Mouse (Mus musculus): ENCODE data around the gene Utp3.

DNA sequence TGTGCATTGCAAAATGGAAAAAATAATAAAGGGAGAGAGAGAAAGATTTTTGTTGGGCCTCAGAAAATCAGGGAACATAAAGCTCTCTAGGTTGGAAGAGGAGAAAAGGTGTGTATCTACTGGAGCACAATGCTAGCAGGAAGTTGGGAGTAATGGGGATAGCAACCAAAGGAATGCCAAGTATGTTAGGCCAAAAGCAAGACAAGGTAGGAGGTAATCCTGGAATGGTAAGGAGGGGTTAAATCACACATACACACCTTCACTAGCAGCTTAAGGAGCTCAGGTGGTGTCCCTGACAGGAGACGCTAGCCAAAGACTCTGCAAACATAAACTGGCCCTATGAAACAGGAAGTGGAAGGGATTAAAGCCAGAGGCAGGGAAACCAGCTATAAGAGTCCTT lies 4.7 kb downstream of the Utp3 start:
- no peak for TF ChIP-seq CTCF (IDR thresholded peaks at IDR 0.05; ENCODE audit: control insufficient read depth, insufficient read depth, insufficient replicate concordance, low read depth, low read length)
- TF ChIP-seq POLR2A (IDR thresholded peaks at IDR 0.05; ENCODE audit: control insufficient read depth, low read depth, low read length) = no peak
